Mouse (Mus musculus) spleen, adult 2 months (tissue): ENCODE results near the gene Pdxp. TPM values are rescaled to one million over a fixed set of nuclear protein-coding genes. Genes with fewer than 3 reads are reported as not detected.

ENCODE experiments used
- DNase-seq, 2 experiments: peaks; one replicate each; pipeline versions ENCODE4 v3.0.0 to v3.0.0-alpha.2; 2012 to 2021; ENCODE audit warnings: low spot score in 2 of 2, low read depth in 1 of 2
- H3K27ac ChIP-seq: fragments of 200-500 bp; 2 replicates; pipeline ENCODE4 v1.5.1; 2012; ENCODE audit warnings: low read length, inconsistent platforms; ENCODE audit not compliant: insufficient read depth
- H3K27me3 ChIP-seq: fragments of 200-500 bp; 2 replicates; pipeline ENCODE4 v1.6.1; 2012; ENCODE audit warnings: mild to moderate bottlenecking, moderate library complexity, low read length, inconsistent platforms; ENCODE audit not compliant: control insufficient read depth, insufficient read depth
- H3K36me3 ChIP-seq: fragments of 200-500 bp; 2 replicates; pipeline ENCODE4 v1.6.1; 2012; ENCODE audit warnings: mild to moderate bottlenecking, low read length, inconsistent platforms; ENCODE audit not compliant: control insufficient read depth, insufficient read depth
- H3K4me1 ChIP-seq: fragments of 200-500 bp; 2 replicates; pipeline ENCODE4 v1.6.1; 2011; ENCODE audit warnings: inconsistent platforms; ENCODE audit not compliant: control insufficient read depth, insufficient read depth, insufficient read length
- H3K4me3 ChIP-seq: fragments of 200-500 bp; 2 replicates; pipeline ENCODE4 v1.5.1; 2011; ENCODE audit warnings: mild to moderate bottlenecking, inconsistent platforms; ENCODE audit not compliant: insufficient read depth, insufficient read length; ENCODE audit errors: extremely low read depth
- CTCF ChIP-seq: fragments of 200-500 bp; IDR thresholded peaks from 2 replicates; pipeline ENCODE4 v1.5.1; 2011; ENCODE audit warnings: mild to moderate bottlenecking, inconsistent platforms; ENCODE audit not compliant: insufficient read depth, insufficient read length, insufficient replicate concordance; ENCODE audit errors: extremely low read depth
- POLR2A ChIP-seq: fragments of 200-500 bp; IDR thresholded peaks from 2 replicates; pipeline ENCODE4 v1.6.1; 2011; ENCODE audit warnings: low read depth, low read length, inconsistent platforms
- WGBS: fragments of 180-500 bp; shearing (Covaris S2); methylation state at CpG from one replicate; pipeline ENCODE4 v1.1.7; 2018; 5-methylcytosine and 5-hydroxymethylcytosine counted together
- polyA plus RNA-seq: library from polyadenylated mRNA; depleted of rRNA; stranded (reverse); fragments of >200 nt; gene quantifications from 2 replicates; pipeline ENCODE4 v1.2.3, GENCODE M21; 2012

Pdxp gene
- polyA plus RNA-seq, 1 experiment, result 13.1 TPM

GRCm38 (mm10) chr15:78881828-78882227 lies 31.9 kb upstream of the Pdxp start:
- H3K27ac ChIP-seq, result no peak overlapping the region
- no peaks in the 10 kb centered on the region for H3K27me3 ChIP-seq
- WGBS, result 80% methylated on average over 3 of the region's 3 CpGs
- no peak overlapping the region for H3K4me3 ChIP-seq
- TF ChIP-seq CTCF (no peak), POLR2A (no peak)
- peaks cover 35% of the 10 kb centered on the region for H3K36me3 ChIP-seq
- DNase-seq, result no peak
- H3K4me1 ChIP-seq, result peaks cover 12% of the 10 kb centered on the region; the same call in 1 of the 2 replicates

GRCm38 (mm10) chr15:78889401-78889853 lies 24.3 kb upstream of the Pdxp start:
- no peaks in the 10 kb centered on the region for H3K27me3 ChIP-seq
- TF ChIP-seq POLR2A (no peak), CTCF (no peak)
- H3K4me3 ChIP-seq, result no peak overlapping the region
- peaks cover 7% of the 10 kb centered on the region; the same call in 1 of the 2 replicates for H3K4me1 ChIP-seq
- no peak overlapping the region for H3K27ac ChIP-seq
- 84% methylated on average over 12 of the region's 13 CpGs for WGBS
- DNase-seq, result no peak
- H3K36me3 ChIP-seq, result peaks cover 58% of the 10 kb centered on the region

- Histone ChIP-seq H3K36me3 (peaks cover 41% of the 10 kb centered on the region), H3K27me3 (no peaks in the 10 kb centered on the region), H3K4me1 (peaks cover 32% of the 10 kb centered on the region), H3K27ac (no peak overlapping the region), H3K4me3 (no peak overlapping the region)
- DNase-seq, result no peak
- WGBS, result 88% methylated on average over 7 of the region's 7 CpGs
- TF ChIP-seq POLR2A (no peak), CTCF (no peak)
Observed at GRCm38 (mm10) chr15:78892440-78892839, 21.3 kb upstream of the Pdxp start.

- TF ChIP-seq CTCF, result no peak
- TF ChIP-seq POLR2A, result no peak
- H3K36me3 ChIP-seq, result peaks cover 28% of the 10 kb centered on the region
- DNase-seq, result no peak
- 14% methylated on average over 13 of the region's 13 CpGs for WGBS
- no peaks in the 10 kb centered on the region for H3K27me3 ChIP-seq
- H3K4me1 ChIP-seq, result peaks cover 38% of the 10 kb centered on the region
- H3K27ac ChIP-seq, result peak overlapping the region; percentile 85
- peak overlapping the region; percentile 43; the same call in 1 of the 2 replicates for H3K4me3 ChIP-seq
Observed at GRCm38 (mm10) chr15:78894726-78895125, 19.0 kb upstream of the Pdxp start.

GRCm38 (mm10) chr15:78895741-78896140 lies 18.0 kb upstream of the Pdxp start:
- Histone ChIP-seq H3K4me3 (no peak overlapping the region), H3K27ac (peak overlapping the region; percentile 85), H3K4me1 (peaks cover 38% of the 10 kb centered on the region), H3K36me3 (peaks cover 25% of the 10 kb centered on the region), H3K27me3 (no peaks in the 10 kb centered on the region)
- TF ChIP-seq POLR2A, result no peak
- no peak for TF ChIP-seq CTCF
- DNase-seq, result no peak
- WGBS, result 27% methylated on average over 2 of the region's 2 CpGs

GRCm38 (mm10) chr15:78896149-78896548 lies 17.6 kb upstream of the Pdxp start:
- 23% methylated on average over 3 of the region's 3 CpGs for WGBS
- Histone ChIP-seq H3K27me3 (no peaks in the 10 kb centered on the region), H3K36me3 (peaks cover 23% of the 10 kb centered on the region), H3K4me3 (no peak overlapping the region), H3K4me1 (peaks cover 40% of the 10 kb centered on the region), H3K27ac (peak overlapping the region; percentile 85)
- TF ChIP-seq POLR2A (no peak), CTCF (no peak)
- DNase-seq, result no peak

GRCm38 (mm10) chr15:78897488-78897887 lies 16.2 kb upstream of the Pdxp start:
- TF ChIP-seq CTCF, result no peak
- 85% methylated on average over 4 of the region's 4 CpGs for WGBS
- Histone ChIP-seq H3K27ac (no peak overlapping the region), H3K27me3 (no peaks in the 10 kb centered on the region), H3K4me1 (peaks cover 41% of the 10 kb centered on the region), H3K36me3 (peaks cover 15% of the 10 kb centered on the region), H3K4me3 (no peak overlapping the region)
- DNase-seq, result no peak

- 9% methylated on average over 6 of the region's 6 CpGs for WGBS
- H3K27ac ChIP-seq, result peak overlapping the region; percentile 85
- no peaks in the 10 kb centered on the region for H3K27me3 ChIP-seq
- H3K4me3 ChIP-seq, result peak overlapping the region; percentile 89
- TF ChIP-seq CTCF, result no peak
- TF ChIP-seq POLR2A, result no peak
- DNase-seq, result no peak
- peaks cover 6% of the 10 kb centered on the region; the same call in 1 of the 2 replicates for H3K36me3 ChIP-seq
- H3K4me1 ChIP-seq, result peaks cover 44% of the 10 kb centered on the region
Observed at GRCm38 (mm10) chr15:78898507-78899001, 15.2 kb upstream of the Pdxp start.
